Mouse (Mus musculus): ENCODE data around the gene Kmt2c.

- TF ChIP-seq EP300 (optimal IDR thresholded peaks at IDR 0.05) (no peak), CTCF (IDR thresholded peaks at IDR 0.05; ENCODE audit: low read depth) (no peak)
Measured at GRCm38 (mm10) chr5:25519820-25520219, 21.2 kb upstream of the Kmt2c start.

Measured in stomach, postnatal 0 days (tissue).